Mouse (Mus musculus) stomach, postnatal 0 days (tissue): ENCODE data around the gene Carns1.

ENCODE experiments used
- CTCF ChIP-seq: IDR thresholded peaks from 2 replicates; pipeline ENCODE4 v1.5.1; 2016; ENCODE audit warnings: antibody characterized with exemption, low read depth, mild to moderate bottlenecking, moderate library complexity
- EP300 ChIP-seq: optimal IDR thresholded peaks from 2 replicates; pipeline ENCODE3; 2016; ENCODE audit warnings: antibody characterized with exemption

- TF ChIP-seq CTCF = no peak
- TF ChIP-seq EP300 = no peak
Measured at GRCm38 (mm10) chr19:4189051-4189620, 13.9 kb upstream of the Carns1 start.
